Mouse (Mus musculus) Patski (cell line): ENCODE results near the gene Tcaf1. TPM values are rescaled to one million over a fixed set of nuclear protein-coding genes. Genes with fewer than 3 reads are reported as not detected.

ENCODE experiments used
- ATAC-seq: fragments of 100-300 bp; one replicate; pipeline ENCODE4 v1.8.0; 2021
- CTCF ChIA-PET: fragments of 350-600 bp; sonication (Branson Sonifier 250); formaldehyde crosslinking; loops from one replicate; lab custom pipeline; 2022; ENCODE audit warnings: inconsistent platforms; lab: Charles Lee
- POLR2A ChIA-PET: fragments of 350-600 bp; sonication (Branson Sonifier 250); formaldehyde crosslinking; loops from one replicate; lab custom pipeline; 2022; ENCODE audit warnings: antibody characterized with exemption, inconsistent platforms; lab: Charles Lee
- DNase-seq: peaks from one replicate; pipeline ENCODE4 v3.0.0-alpha.2; 2011; ENCODE audit warnings: low read depth, low spot score
- H3K27me3 ChIP-seq: fragments of 371-371 bp; one replicate; pipeline ENCODE4 v1.5.1; 2021
- CTCF ChIP-seq: fragments of 100-300 bp; IDR thresholded peaks from one replicate; pipeline ENCODE4 v1.5.1; 2021
- in situ Hi-C: fragments of 300-500 bp; cut with MboI; formaldehyde crosslinking; loops from 3 replicates; pipeline ENCODE4 v1.11.1; 2018; ENCODE audit warnings: low pct_unique_long_range_greater_than_20kb, mixed read lengths
- polyA plus RNA-seq: library from polyadenylated mRNA; unstranded; gene quantifications from one replicate; pipeline ENCODE4 v1.2.3, GENCODE M21; 2021

The Tcaf1 gene
- polyA plus RNA-seq, 1 experiment from 2014 or later: 69.7 TPM

DNA sequence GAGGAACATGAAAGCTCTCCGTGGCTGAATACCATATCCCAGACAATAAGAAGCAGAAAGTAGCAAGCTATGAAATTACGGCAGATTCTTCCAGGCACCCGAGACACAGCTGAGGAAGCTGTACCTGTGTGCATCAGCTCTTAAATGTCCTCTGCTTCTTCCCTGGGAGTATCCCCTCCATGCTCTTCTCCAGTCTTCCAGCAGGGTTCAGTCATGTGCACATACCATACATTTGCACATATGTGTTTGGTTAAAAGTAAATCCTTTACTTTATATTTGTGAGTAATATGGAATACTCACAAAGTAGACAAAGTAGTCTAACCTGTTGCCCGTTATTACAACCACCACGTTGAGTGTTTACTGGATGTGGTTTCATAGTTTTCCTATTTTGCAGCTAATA lies 22.0 kb downstream of the Tcaf1 start:
- no peaks in the 10 kb centered on the region for H3K27me3 ChIP-seq
- TF ChIP-seq CTCF: peak; percentile 17
- CTCF ChIA-PET: no interaction called here
- in situ Hi-C loops: loop anchor here (10.0 to 25.0 kb wide), 2 partner anchors 423 to 599 kb away; partner anchors contain the start of genes Casp2 and Tmem139
- POLR2A ChIA-PET: no interaction called here
- no peak for DNase-seq
- no peak for ATAC-seq

DNA sequence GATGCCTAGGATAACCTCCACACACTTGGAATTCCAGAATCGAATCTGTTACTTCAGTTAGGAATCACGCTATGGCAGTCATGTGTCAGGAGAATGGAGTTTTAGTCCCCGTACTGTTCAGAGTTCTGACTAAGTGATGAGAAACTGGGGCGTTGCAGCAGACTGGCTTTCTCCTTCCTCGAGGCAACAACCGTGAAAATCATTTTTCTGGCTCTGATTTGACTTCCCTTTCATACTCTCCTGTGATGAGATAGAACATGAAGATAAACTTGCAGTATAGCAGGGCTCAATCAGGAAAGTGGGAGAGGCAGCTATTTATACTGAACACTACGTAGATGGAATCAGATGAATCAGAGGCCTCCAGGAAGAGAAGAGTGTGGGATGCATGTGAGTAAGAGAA lies 29.8 kb downstream of the Tcaf1 start:
- ChIA-PET CTCF (interaction anchor here (1.1 kb wide), 1 partner anchor 9 kb away, joined by 3 read pairs; no protein-coding TSS in a partner anchor), POLR2A (no interaction called here)
- TF ChIP-seq CTCF: no peak
- in situ Hi-C loops: loop anchor here (10.0 to 25.0 kb wide), 2 partner anchors 415 to 607 kb away; partner anchors contain the start of genes Casp2 and Tmem139
- H3K27me3 ChIP-seq: no peaks in the 10 kb centered on the region
- ATAC-seq (peak; percentile 67), DNase-seq (no peak)

DNA sequence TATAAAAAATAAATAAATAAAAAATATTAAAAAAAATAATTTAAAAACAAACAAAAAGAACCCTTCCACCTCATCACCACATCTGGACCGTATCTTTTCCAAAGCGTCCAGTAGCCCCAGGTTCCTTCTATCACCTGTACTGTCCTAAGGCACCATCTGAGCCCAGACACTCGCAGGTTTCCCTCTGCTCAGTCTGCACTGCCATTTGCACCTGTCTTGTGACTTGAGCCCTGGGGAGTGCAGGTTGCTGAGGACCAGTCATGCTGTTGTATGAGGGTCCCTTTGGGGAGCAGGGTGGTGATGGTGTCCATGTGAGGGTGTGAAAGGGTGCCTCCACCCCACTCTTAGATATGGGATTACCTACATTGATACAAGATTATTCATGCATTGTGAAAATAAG lies 33.9 kb downstream of the Tcaf1 start:
- TF ChIP-seq CTCF: no peak
- DNase-seq (no peak), ATAC-seq (no peak)
- in situ Hi-C loops: loop anchor here (25.0 kb wide), 1 partner anchor 611 kb away; no protein-coding TSS in a partner anchor
- CTCF ChIA-PET: interaction anchor here (1.4 kb wide), 1 partner anchor 31 kb away, joined by 3 read pairs; the partner anchor contains the start of gene Tcaf2
- H3K27me3 ChIP-seq: no peaks in the 10 kb centered on the region
- POLR2A ChIA-PET: no interaction called here

DNA sequence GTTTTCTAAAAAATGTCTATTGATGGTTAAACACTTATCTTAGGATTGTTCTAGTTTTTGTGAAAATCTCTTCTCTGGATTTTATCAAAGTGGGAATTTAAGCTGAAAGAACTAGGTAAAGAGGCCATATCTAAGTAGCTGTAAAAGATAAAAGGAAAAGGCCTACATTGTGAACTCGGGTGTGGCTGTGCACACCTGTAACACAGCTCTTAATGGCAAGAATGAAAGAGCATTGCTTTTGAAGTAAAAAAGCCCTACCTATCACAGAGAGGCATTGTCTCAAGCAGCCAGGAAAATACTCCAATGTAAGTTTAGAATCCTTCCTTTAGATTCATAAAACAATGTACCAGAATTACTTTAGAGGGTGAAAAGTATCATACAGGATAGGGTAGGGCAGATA lies 38.1 kb downstream of the Tcaf1 start:
- ChIA-PET CTCF (interaction anchor here (1.4 to 1.6 kb wide), 3 partner anchors 9 to 16 kb away, joined by 3 to 6 read pairs (median 3); no protein-coding TSS in a partner anchor), POLR2A (no interaction called here)
- no peak for TF ChIP-seq CTCF
- no peaks in the 10 kb centered on the region for H3K27me3 ChIP-seq
- in situ Hi-C loops: no loop called here
- no peak for DNase-seq
- no peak for ATAC-seq

DNA sequence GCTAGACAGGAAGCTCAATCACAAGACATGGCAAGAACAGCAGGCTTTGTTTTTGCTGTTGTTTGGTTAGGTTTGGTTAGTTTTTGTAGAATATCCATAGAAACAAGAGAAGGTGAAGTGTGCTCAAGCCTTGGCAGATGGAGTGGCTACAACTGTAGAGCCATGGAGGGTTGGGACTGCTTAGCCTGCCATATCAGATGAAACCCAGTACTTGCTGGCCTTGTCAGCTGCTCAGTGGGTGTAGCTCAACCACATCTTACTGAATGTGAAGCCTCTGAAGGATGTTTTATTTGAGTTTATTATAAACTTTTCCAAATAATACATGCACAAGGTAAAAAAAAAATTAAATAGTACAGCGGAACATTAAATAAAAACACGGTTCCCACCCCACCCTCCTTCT lies 42.2 kb downstream of the Tcaf1 start:
- peaks cover under 1% of the 10 kb centered on the region for H3K27me3 ChIP-seq
- ChIA-PET POLR2A (no interaction called here), CTCF (interaction anchor here (1.0 kb wide), 1 partner anchor 23 kb away, joined by 3 read pairs; the partner anchor contains the start of gene Tcaf2)
- TF ChIP-seq CTCF: no peak
- in situ Hi-C loops: no loop called here
- DNase-seq (no peak), ATAC-seq (no peak)

DNA sequence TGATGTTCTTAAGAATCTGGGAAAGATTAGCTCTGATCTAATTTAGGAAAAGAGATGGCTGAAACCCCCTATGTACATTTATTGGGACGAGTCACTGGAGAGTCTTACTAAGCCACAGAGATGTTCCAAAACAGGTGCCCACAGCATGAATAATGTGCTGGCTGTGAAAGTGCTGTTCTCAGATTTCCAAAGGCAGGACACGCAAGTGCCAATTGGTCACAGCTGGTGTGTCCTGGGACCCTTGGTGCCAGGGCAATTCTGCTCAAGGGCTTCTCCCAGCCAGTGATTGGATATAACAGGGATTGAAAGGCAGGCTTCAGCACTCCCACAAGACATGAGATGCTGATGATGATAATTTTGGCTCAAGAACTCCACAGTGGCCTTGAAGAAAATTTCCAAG lies 48.1 kb downstream of the Tcaf1 start:
- in situ Hi-C loops: no loop called here
- ATAC-seq (no peak), DNase-seq (no peak)
- ChIA-PET POLR2A (no interaction called here), CTCF (no interaction called here)
- peaks cover 9% of the 10 kb centered on the region for H3K27me3 ChIP-seq
- TF ChIP-seq CTCF: no peak

DNA sequence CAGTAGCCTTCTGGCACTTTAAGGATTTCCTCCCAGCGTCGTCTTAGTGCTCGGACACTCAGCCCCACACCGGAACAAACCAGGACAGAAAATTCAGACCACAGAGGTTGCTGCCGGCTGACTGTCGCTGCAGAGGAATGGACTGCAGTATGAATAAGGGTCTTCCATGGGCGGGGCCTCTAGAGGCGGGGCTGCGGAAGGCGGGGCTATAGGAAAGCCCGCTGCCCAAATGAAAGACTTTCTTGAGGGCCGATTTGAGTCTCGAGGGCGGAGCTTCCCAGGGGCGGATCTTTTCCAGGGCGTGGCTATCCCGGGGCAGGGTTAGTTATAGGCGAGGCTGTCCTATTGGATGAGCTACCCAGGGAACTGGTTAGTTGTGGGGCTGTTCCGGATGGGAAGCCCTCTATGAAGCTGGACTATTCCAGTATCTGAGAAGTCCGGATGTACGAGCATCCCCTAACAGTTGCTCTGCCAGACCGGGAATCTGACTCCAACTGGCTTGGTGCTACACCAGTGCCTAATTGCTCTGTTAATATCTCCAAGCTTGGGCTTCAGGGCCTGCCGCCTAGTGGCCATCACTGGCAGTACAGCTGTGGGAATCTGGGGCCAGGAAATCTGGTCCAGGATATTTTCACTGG lies 64.9 kb downstream of the Tcaf1 start, which contains the start of gene Tcaf2:
Gene Tcaf2 (minus strand): TSS at position 343 of the 638 bp plus-strand sequence.
- DNase-seq: peak; percentile 56
- no peaks in the 10 kb centered on the region for H3K27me3 ChIP-seq
- ChIA-PET POLR2A (interaction anchor here (0.6 kb wide), 1 partner anchor 9 kb away, joined by 3 read pairs; no protein-coding TSS in a partner anchor), CTCF (interaction anchor here (0.6 to 2.0 kb wide), 8 partner anchors 10 to 215 kb away, joined by 3 to 13 read pairs (median 3); no protein-coding TSS in a partner anchor)
- in situ Hi-C loops: no loop called here
- TF ChIP-seq CTCF: peak; percentile 95
- peak; percentile 100 for ATAC-seq

DNA sequence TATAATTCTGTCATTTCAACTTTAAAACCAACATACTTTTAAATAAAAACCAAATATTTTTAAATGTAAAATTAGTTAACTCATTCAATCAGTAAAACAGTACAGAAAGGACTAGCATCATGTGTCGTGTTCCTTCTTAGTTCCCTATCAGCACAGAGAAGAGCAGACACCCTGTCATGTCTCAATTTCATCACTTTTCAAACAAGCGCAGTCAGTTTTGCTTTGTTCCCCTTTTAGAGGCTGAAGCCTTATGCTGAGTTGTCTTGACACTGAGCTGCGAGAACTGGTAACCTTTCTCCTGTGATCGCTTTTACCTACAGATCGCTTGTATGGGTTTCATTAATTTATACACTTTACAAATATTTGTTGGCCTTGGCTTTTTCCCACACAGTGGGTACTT lies 75.5 kb downstream of the Tcaf1 start:
- ChIA-PET CTCF (no interaction called here), POLR2A (no interaction called here)
- H3K27me3 ChIP-seq: no peaks in the 10 kb centered on the region
- in situ Hi-C loops: no loop called here
- ATAC-seq: no peak
- no peak for DNase-seq
- no peak for TF ChIP-seq CTCF

DNA sequence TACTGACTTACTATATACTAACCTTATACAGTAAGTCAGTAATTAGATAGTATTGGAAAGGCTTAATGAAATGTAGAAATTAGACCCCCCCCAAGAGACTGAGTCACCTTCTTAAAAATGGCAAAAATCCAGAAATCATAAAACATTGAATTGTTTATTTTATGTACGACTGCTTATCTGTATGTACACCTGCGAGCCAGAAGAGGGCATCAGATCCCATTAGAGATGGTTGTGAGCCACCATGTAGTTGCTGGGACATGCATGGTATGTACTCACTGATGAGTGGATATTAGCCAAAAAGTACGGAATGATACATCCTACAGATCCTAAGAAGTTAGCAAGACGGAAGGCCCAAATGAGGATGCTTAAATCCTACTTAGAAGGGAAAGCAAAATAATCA lies 78.5 kb downstream of the Tcaf1 start:
- DNase-seq (no peak), ATAC-seq (no peak)
- in situ Hi-C loops: no loop called here
- ChIA-PET POLR2A (no interaction called here), CTCF (no interaction called here)
- H3K27me3 ChIP-seq: no peaks in the 10 kb centered on the region
- peak; percentile 54 for TF ChIP-seq CTCF

Other genes with a start within 250 kb of the Tcaf1 start
- gene Olfr458, start 244.9 kb downstream of the Tcaf1 start, polyA plus RNA-seq: not detected
- not detected for gene Olfr457, start 233.8 kb downstream of the Tcaf1 start, polyA plus RNA-seq
- not detected for gene Olfr456, start 222.9 kb downstream of the Tcaf1 start, polyA plus RNA-seq
- not detected for gene Olfr455, start 162.5 kb downstream of the Tcaf1 start, polyA plus RNA-seq
- not detected for gene Tcaf3, start 112.4 kb downstream of the Tcaf1 start, polyA plus RNA-seq
- gene Tcaf2, start 64.8 kb downstream of the Tcaf1 start, polyA plus RNA-seq: 9.0 TPM
- not detected for gene Olfr453, start 29.3 kb upstream of the Tcaf1 start, polyA plus RNA-seq
- not detected for gene Olfr38, start 46.3 kb upstream of the Tcaf1 start, polyA plus RNA-seq
- not detected for gene Olfr452, start 75.0 kb upstream of the Tcaf1 start, polyA plus RNA-seq
- not detected for gene Olfr450, start 101.9 kb upstream of the Tcaf1 start, polyA plus RNA-seq
- not detected for gene Olfr449, start 124.3 kb upstream of the Tcaf1 start, polyA plus RNA-seq
- not detected for gene Olfr448, start 180.4 kb upstream of the Tcaf1 start, polyA plus RNA-seq
- not detected for gene Olfr447, start 198.8 kb upstream of the Tcaf1 start, polyA plus RNA-seq
- gene Olfr446, start 211.3 kb upstream of the Tcaf1 start, polyA plus RNA-seq: not detected
- gene Olfr444, start 239.0 kb upstream of the Tcaf1 start, polyA plus RNA-seq: not detected